Mouse (Mus musculus): ENCODE results near the gene Adcy2. TPM values are rescaled to one million over a fixed set of nuclear protein-coding genes. Genes with fewer than 3 reads are reported as not detected.

The Adcy2 gene
- total RNA-seq, 2 experiments from 2014 or later, result 1.0 to 1.3 TPM

- peak; percentile 6 for DNase-seq
Measured at GRCm38 (mm10) chr13:68820858-68821579, 178.3 kb downstream of the Adcy2 start.

DNA sequence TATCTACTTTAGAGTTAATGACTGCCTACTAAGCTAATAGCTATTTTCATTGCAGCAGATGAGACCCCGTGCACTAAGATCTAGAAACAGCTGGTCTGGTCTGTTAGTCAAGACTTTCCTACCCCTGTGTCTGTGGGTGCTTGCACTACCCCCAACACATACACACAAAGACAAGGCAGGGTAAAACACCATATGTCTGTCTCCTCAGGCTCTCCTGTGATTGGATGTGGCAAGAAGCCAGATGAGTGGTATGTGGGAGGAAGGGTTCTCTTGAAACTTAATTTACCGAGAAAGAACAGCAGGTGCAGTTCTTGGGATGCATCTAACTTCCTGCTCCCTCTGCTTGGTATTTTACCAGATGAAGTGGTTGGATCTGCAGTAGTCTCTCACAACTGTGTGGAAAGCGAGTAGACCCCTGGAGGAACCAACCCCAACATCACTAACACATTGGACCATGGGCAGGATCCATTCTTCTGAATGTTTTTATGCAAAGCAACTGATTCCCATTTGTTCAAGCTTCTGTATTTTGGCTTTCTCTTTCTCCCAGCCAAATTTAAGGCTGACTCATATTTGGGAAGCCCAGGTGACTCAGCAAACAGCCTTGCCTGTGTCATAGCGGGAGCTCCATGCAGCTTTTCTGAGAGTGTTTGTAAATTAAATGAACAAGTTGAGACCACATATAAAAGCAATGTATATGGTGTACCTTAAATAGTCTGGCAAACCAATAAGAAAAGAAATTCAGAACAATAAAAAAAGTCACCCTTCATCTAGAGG is 183.4 kb downstream of the Adcy2 start:
- no peak for DNase-seq

DNA sequence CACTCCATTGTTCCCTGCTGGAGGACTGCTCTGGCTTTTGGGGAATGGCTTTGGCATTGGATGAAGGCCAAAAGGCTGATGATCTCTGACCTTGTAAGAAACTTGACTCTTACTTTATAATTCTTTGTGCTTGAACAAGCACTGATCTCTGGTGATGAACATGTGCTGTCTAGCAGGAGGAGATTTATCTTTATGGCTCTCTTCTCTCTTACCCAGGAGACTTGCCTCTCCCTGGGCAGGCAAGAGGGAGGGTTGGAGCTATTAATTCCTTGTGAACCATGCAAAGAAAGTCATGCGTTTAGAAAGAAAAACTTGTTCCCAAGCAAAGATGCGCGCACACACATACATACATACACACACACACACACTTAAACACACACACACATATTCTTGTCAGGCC is 188.2 kb downstream of the Adcy2 start:
- DNase-seq, result no peak

DNA sequence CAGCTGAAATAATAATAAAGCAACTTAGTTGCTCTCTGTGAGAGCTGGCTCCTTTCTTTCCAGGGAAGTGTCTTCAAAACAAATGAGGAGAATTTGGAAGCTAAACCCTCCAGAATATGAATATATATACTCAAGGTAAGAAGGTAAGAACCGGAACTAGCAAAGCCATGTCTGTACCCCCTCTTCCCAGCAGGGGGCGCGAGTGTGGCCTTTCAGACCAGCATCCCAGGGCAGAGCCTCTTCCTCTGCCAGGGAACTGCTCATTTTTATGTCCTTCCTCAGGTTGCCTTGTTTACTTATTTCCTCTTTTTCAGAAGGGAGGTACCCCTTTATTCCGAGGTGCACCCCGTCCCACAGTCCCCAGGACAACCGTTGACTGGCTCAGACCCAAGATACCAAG is 199.6 kb downstream of the Adcy2 start:
- DNase-seq, result peak; percentile 5

DNA sequence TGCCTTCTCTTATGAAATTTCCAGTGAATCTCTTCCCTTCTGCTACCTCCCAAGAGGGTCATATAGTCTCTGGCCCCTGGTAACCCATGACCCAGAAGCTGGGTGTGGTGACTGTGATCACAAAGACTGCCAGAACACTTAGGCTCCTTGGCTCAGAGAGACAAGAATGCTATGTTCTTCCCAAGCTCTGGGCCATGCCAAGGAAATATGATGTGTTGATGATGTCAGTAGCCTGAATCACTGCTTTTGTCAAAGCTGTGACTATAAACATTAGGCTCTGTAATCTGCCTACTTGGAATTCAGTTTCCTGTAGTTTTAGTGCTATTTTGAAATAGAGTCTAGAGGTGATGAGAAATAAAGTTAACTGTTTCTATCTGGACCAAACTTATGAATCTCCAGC is 206.1 kb downstream of the Adcy2 start:
- DNase-seq, result no peak

DNA sequence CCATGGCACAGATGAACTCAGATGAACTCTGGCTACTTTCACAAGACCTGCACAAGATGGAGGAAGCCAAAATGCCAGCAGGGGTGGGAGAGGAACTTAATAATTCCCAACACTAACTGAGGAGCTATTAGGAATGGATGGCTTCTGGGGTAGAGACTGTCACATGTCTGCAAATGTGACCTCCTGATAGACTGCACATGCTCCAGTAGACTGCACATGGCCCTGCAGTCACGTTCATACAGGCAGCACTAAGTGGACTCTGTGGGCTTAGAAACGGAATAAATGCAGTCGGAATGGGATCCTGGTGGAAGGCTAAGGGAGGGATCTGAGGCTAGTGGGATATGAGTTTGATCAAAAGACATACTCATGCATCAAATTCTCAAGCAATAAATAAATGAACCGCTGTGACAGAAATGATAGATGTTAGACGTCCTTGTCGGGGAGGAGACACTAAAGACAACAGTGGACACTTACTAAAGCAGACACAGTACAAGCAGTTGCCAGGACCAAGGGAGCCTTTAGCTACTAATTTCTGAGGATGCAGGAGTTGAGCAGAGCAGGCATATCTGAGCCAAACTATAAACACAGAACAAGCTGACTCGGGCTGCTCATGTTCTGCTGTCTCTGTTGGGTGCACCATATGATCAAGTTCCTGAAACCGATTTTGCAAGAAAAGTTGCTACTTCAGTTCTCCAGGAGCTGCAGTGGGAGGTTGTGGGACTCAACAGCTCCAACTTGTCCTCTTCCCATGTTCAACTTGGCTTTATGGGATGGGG is 211.9 kb downstream of the Adcy2 start:
- DNase-seq, result no peak

DNA sequence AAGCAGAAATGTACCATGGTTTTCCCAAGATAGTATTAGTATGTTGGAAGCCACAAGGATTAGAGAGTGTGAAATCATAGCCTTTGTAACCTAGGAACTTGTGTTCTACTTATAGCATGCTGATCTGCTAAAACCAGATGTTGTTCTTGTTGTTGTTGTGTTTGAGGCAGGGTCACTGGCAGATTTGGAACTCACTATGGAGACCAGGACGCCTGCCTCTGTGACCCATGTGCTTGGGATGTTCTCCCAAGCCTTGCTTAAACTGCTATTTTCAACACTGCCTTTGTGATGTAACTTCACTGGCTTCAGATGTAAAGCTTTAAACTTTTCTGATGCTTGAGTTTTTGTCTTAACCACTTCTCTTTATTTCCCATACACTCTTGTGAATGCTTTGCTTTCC is 216.2 kb downstream of the Adcy2 start:
- DNase-seq, result no peak

DNA sequence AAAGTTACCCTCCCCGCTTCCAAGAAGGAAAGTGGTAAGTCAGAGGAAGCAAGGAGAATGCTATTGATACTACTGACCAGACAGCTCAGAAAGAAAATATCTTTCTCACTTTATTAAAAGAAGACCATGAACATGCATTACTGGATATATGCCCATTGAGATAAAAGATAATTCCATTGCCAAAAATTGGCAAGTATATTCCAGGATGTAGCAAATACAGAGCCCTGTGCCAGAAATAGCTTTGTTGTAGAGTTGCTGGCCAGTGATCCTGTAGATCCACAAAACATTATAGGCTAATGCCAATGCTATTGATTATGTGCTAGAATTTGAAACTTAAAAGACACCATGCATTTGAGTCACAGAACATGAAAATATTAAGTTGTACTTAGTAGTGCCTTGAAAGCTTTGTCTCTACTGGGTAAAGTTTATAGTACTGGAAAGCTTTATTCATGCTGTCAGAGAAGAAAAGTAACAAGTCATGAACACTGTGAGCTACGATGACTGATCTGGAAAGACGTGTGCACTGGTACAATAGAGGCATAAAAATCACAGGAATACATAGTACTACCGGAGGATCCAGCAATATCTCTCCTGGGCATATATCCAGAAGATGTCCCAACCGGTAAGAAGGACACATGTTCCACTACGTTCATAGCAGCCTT is 221.2 kb downstream of the Adcy2 start:
- no peak for DNase-seq

DNA sequence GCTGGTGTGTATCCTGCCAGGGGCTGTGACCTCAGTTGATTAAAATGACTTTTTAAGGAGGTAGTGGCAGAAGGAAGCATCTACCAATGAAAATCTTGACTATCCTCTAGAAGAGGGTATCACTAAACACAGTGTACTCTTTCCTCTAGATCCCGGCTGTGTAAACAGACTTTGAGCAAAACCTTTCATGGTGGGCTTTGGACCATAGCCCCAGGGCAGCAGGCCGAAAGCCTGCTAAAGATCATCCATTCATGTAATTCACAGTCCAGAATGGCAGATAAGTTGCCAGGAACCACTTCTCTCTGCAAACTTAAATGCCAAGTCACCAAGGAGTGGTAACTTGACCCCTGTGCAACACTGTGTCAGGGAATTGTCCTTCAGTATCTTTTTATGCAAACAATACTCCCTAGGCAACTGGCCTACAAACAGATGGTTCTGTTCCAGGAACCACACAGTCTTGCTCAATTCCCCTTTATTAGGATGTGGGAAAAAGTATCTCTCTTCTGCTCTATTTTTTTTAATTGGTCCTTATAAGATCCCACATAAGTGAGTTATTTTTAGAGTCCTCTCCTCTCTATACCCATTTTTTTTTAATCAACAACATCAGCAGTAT is 225.6 kb downstream of the Adcy2 start:
- DNase-seq, result no peak

DNA sequence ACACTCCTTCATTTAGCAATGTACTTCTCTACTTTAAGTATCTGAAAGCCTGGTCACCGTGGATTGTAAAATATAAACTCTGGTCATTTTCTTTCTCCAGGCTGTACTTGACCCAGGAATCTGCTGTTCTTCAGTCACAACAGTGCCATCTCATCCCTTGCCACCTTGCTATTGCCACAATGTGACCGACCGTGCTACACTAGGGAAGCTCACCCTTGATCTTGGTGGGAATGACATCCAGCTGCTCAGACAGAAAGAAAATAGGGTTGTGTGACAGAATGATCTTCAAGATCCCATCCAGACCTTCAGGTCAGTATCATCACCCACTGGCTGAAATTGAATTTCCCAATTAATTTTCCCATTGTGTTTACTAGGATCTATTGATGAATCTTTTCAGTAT is 230.8 kb downstream of the Adcy2 start:
- DNase-seq, result no peak

DNA sequence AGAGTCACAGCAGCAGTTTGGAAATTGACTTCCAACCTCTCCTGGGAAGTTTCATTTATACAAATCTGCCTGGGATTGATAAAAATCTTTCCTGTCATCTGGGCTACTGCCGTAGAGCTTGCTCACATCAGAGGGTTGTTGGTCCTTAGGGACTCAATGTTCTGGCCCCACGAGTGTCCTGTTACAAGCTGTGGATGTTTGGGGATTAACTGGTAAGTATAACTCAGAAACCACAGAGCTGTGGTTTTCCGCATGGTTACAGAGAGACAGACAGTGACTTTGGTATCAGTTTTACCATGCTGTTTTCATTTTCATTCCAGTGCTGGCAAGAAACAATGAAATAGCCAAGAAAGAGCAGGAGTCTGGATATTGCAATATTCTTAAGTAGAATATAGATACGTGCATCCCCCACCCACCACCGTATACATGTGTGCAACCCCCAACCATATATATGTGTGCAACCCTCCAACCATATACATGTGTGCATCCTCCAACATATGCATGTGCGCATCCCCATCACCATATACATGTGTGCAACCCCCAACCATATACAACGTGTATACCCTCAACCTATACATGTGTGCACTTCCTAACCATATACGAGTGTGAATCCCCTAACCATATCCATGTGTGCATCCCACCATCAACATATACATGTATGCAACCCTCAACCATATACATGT is 233.3 kb downstream of the Adcy2 start:
- no peak for DNase-seq

GRCm38 (mm10) chr13:68764614-68765013 is 234.7 kb downstream of the Adcy2 start:
- no peak for DNase-seq

DNA sequence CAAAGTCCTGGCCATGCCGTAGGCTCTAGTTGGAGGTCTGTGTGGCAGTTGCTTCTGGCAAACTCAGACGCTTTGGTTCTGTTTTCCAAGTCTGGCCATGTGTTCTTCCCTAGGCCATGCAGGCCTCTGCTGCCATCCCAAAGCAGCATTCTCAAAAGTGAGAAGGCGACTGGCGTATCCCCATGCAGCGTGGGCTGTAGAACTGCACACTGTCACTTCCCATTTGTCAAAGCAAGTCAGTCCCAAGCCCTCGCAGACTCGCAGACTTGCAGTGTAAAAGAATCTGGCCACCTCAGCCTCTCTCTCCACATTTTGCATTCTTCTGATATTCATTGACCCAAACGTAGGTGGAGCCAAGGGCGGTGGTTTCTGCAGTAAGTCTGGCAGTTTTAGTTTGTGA is 249.5 kb downstream of the Adcy2 start:
- DNase-seq, result no peak

DNA sequence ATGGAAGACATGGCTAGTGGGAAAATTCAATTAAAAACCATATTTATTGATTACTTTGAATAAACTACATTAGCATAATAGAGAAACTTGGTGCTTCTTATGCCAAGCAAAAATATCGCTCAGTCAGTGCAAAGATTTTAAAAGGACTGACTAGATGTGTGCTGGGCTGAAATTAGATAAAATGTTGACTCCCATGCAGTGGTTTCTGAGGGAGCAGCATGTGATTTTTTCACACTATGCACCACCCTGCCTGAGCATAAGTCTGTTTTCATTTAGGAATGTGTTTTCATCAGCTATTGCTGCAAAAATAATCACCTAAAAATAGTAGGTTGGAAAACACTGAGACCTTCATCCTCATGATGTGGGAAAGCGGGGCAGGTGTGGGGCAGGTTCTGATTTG is 250.0 kb downstream of the Adcy2 start:
- no peak for DNase-seq

GRCm38 (mm10) chr13:68745426-68745825 is 253.9 kb downstream of the Adcy2 start:
- no peak for DNase-seq

DNA sequence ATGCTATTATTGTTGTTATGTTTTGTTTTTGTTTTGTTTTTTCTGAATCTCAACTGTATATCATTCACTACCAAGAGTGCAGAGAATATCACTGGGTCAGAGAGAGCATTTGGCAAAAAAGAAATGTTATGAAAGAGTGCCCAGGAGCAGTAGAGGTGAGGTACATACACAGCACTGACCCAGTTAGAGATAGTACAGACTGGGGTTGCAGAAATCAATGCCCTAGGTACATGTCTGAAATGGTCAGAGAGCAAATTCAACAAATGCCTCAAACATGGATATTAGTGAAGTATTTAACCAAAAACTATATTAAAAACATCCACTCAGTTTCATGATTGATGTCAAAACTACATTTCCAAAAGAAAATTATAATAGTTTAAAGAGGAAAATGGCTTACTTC is 286.7 kb downstream of the Adcy2 start:
- no peak for DNase-seq

GRCm38 (mm10) chr13:68707296-68707747 is 292.0 kb downstream of the Adcy2 start:
- peak; percentile 27 for DNase-seq

- no peak for DNase-seq
Measured at GRCm38 (mm10) chr13:68684919-68685318, 314.4 kb downstream of the Adcy2 start.

- no peak for DNase-seq
Measured at GRCm38 (mm10) chr13:68680429-68680828, 318.9 kb downstream of the Adcy2 start.

- DNase-seq, result no peak
Measured at GRCm38 (mm10) chr13:68642786-68643185, 356.6 kb downstream of the Adcy2 start.

DNA sequence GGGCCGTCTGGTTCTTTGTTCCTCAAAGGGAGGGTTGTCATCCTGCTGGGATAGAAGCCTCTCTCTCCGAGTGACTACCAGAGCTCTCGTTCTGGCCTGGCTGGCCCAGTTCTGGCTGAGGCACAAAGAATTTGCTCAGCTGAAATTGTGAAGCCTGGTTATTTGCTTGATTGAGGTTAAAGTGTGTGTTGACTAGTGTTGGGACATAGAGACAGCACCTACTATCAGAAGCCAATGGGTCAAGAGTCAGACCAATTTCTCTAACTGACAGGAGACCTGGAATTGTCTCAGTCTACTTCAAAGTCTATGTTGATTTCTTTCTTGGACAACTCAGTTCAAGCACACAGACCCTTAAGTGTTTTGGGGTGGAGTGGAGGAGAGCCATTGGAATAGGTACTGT is 372.3 kb downstream of the Adcy2 start:
- DNase-seq, result no peak

GRCm38 (mm10) chr13:68622792-68623191 is 376.5 kb downstream of the Adcy2 start:
- DNase-seq, result no peak
